In the genomic region with DNA sequence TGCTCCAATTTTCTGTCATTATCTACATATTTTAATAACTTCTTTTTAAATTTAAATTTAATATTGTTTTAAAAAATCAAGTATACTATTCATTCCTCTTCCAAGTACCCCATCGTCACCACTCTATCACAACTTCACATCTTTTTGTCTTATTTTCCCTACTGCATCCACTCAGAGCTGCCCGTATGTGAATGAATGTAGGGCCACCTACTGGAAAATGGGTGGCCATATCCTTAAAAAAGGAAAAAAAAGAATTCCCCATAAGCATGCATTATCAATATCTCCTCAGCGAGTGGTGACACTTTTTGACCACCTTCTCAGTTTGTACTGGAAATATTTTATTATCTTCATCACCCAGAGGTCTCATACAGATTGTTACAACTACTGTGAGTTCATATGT, we compare ENCODE assay signal across 25 mouse cellular contexts.
"Had no signal": no experiment of that assay in that cellular context is flagged by ENCODE, and none has a peak within 500 bp of the region (broad histone marks: within the 10 kb centered on the region; RNA-seq: fewer than 3 reads in every experiment).

No protein-coding gene starts in this region.

- H3K27ac ChIP-seq: gastrocnemius, adult 2 months; heart, adult 2 months; heart, embryonic 13.5 days; heart, embryonic 15.5 days; hindbrain, embryonic 13.5 days; hindbrain, embryonic 15.5 days; hindbrain, postnatal 0 days; limb, embryonic 10.5 days; limb, embryonic 12.5 days; liver, embryonic 13.5 days; liver, embryonic 15.5 days had no signal

- H3K4me1 ChIP-seq: heart, embryonic 13.5 days; heart, embryonic 15.5 days; hindbrain, embryonic 13.5 days; hindbrain, embryonic 15.5 days; limb, embryonic 10.5 days; limb, embryonic 12.5 days; liver, embryonic 13.5 days; liver, embryonic 15.5 days had no signal

- H3K27me3 ChIP-seq: heart, embryonic 13.5 days; heart, embryonic 15.5 days; hindbrain, embryonic 13.5 days; hindbrain, embryonic 15.5 days; limb, embryonic 12.5 days; liver, embryonic 13.5 days; liver, embryonic 15.5 days had no signal

- DNase-seq: gastrocnemius, adult 2 months; gastrocnemius, postnatal 10 days; gastrocnemius, postnatal 25 days; heart, adult 11 months; heart, adult 2 months; heart, postnatal 14 days; heart, postnatal 36 days; kidney, adult 11 months; kidney, adult 8-10 months; kidney, postnatal 10 days; kidney, postnatal 25 days; kidney, postnatal 4 days; liver; liver, embryonic 13.5 days; liver, postnatal 0 days had no signal

- ATAC-seq: hindbrain, postnatal 0 days; intestine, embryonic 16.5 days; liver, postnatal 0 days had no signal

- H3K36me3 ChIP-seq: heart, embryonic 13.5 days; heart, embryonic 15.5 days; hindbrain, embryonic 13.5 days; hindbrain, embryonic 15.5 days; limb, embryonic 10.5 days; limb, embryonic 12.5 days; liver, embryonic 13.5 days; liver, embryonic 15.5 days had no signal

- H3K4me2 ChIP-seq: heart, embryonic 11.5 days; heart, embryonic 13.5 days; heart, embryonic 15.5 days; hindbrain, embryonic 13.5 days; hindbrain, embryonic 15.5 days; limb, embryonic 12.5 days; liver, embryonic 13.5 days; liver, embryonic 15.5 days had no signal

- H3K9me3 ChIP-seq: heart, embryonic 13.5 days; heart, embryonic 15.5 days; hindbrain, embryonic 13.5 days; hindbrain, embryonic 15.5 days; limb, embryonic 10.5 days; limb, embryonic 12.5 days; liver, embryonic 13.5 days; liver, embryonic 15.5 days had no signal

- H3K9ac ChIP-seq: heart, embryonic 13.5 days; heart, embryonic 15.5 days; hindbrain, embryonic 13.5 days; hindbrain, embryonic 15.5 days; limb, embryonic 12.5 days; liver, embryonic 13.5 days; liver, embryonic 15.5 days; liver, postnatal 0 days had no signal

- H3K4me3 ChIP-seq: gastrocnemius, adult 2 months; heart, adult 2 months; heart, embryonic 13.5 days; heart, embryonic 15.5 days; hindbrain, embryonic 13.5 days; hindbrain, embryonic 15.5 days; limb, embryonic 10.5 days; limb, embryonic 12.5 days; liver, embryonic 13.5 days; liver, embryonic 15.5 days had no signal
